Mouse (Mus musculus): Measurements from ENCODE around the gene Tmem117.

The Tmem117 gene

GRCm38 (mm10) chr15:94957202-94957601 is 328.2 kb downstream of the Tmem117 start:
- TF ChIP-seq GATA4 (IDR thresholded peaks at IDR 0.05; ENCODE audit: insufficient replicate concordance, low read length), result no peak

DNA sequence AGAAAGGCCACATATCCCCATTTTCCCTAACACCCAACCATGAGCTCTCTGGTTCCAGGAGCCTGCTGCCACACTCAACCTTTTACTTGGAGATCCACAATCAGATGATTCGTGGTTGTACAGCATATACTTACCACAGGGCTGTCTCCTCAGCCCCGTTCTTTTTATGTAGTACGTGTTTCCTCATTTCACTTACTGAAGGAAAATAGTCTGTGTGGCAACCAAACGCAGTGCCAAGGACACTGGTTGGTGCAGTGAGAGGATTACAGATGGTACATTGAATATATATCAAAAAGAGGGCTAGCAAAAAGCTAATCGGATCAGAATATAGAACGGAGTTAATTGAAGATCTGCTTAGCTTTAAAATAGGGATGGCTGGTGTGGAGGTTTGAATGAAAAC is 338.0 kb downstream of the Tmem117 start:
- no peak for TF ChIP-seq GATA4 (IDR thresholded peaks at IDR 0.05; ENCODE audit: insufficient replicate concordance, low read length)

- TF ChIP-seq GATA4 (IDR thresholded peaks at IDR 0.05; ENCODE audit: insufficient replicate concordance, low read length), result no peak
Observed at GRCm38 (mm10) chr15:94968403-94969180, 339.6 kb downstream of the Tmem117 start.

DNA sequence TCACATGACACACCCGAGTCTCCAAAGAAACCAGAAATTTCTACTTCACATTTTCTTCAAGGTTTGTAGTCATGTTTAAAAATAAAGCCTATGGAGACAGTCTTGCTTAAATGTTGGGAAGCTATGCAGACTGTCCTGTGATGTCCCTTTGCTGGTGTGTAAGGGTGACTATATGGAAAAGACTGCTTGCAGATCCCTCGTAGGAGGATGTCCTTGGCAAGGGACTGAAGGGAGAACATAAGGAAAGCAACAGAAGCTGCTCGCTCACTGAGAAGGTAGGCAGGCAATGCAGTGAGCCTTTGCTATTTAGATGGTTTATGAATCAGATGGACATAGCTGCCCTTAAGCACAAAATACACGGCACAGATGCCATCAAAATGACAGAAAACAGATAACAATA is 352.8 kb downstream of the Tmem117 start:
- no peak for TF ChIP-seq GATA4 (IDR thresholded peaks at IDR 0.05; ENCODE audit: insufficient replicate concordance, low read length)

DNA sequence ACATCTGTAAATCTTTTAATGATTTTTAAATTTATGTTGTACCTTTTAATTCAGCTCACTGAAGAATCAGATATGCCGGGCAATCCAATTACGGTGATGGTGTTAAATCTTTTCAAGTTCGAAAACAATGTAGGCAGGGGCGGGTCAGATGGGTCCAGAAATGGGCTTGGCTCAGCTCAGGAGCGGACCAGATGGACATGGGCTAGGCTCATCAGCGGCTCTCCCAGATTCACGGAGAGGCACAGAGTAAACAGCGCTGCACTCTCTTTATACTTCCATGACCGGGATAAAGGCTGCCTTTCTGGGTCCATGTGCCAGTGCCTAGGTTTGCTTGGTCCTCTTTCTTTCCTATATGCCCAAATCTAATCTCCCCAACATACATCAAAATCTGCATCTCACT is 366.3 kb downstream of the Tmem117 start:
- TF ChIP-seq GATA4 (IDR thresholded peaks at IDR 0.05; ENCODE audit: insufficient replicate concordance, low read length), result no peak

DNA sequence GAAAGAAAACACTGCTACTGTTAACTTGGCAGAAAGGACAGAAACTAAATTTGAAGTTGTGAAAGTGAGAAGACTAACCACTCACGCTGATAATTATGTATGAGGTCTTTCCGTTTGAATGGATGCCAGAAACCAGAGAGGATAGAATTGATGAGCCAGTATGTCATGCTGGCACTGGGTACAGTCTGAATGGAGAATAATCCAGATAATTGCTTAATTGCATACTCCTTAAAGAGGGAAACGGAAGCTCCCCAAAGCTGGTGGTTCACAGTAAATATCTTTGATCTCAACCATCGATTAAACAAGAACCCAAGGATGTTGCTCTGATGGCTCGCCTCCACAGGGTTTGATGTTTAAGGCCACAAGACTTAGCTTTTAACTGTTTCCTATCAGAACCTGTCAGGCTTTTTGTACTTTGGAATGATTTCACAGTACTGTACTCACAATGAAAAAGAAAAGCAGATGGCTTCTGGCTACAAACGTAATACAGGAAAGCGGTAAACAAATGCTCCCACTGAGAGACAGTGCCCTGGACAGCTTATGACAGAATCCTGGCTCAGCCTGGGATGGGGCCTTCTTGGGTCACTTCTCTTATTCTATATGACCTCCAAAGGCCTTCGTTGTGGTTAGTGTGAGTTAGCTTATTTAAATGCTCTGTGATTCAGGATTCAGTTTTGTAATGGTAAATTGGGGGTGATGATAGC is 376.2 kb downstream of the Tmem117 start:
- TF ChIP-seq GATA4 (IDR thresholded peaks at IDR 0.05; ENCODE audit: insufficient replicate concordance, low read length), result no peak

GRCm38 (mm10) chr15:95022251-95022650 is 393.2 kb downstream of the Tmem117 start:
- TF ChIP-seq GATA4 (IDR thresholded peaks at IDR 0.05; ENCODE audit: insufficient replicate concordance, low read length), result no peak

- no peak for TF ChIP-seq GATA4 (IDR thresholded peaks at IDR 0.05; ENCODE audit: insufficient replicate concordance, low read length)
Observed at GRCm38 (mm10) chr15:95024401-95024800, 395.4 kb downstream of the Tmem117 start.

- TF ChIP-seq GATA4 (IDR thresholded peaks at IDR 0.05; ENCODE audit: insufficient replicate concordance, low read length), result no peak
Observed at GRCm38 (mm10) chr15:95028862-95029486, 399.9 kb downstream of the Tmem117 start.

- no peak for TF ChIP-seq GATA4 (IDR thresholded peaks at IDR 0.05; ENCODE audit: insufficient replicate concordance, low read length)
Observed at GRCm38 (mm10) chr15:95029487-95029875, 400.4 kb downstream of the Tmem117 start.

DNA sequence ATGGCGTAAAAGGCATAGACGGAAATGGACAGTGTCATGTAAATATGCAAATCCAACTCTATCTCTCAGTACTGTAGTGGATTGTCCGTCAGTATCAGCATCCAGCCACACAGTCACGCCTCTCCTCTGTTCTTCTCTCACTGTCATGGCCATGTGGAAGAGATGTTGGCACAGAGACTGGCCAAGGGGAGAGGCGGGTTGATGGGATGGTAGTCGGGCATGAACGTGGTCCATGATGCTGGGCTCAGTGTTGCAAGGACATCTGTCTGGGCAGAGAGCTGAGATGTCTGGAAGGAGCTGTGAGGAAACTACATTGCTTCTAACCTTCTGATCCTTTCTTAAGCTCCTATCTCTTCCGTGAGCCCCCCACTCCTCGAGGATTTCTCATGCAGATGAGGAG is 413.4 kb downstream of the Tmem117 start:
- TF ChIP-seq GATA4 (IDR thresholded peaks at IDR 0.05; ENCODE audit: insufficient replicate concordance, low read length), result no peak

DNA sequence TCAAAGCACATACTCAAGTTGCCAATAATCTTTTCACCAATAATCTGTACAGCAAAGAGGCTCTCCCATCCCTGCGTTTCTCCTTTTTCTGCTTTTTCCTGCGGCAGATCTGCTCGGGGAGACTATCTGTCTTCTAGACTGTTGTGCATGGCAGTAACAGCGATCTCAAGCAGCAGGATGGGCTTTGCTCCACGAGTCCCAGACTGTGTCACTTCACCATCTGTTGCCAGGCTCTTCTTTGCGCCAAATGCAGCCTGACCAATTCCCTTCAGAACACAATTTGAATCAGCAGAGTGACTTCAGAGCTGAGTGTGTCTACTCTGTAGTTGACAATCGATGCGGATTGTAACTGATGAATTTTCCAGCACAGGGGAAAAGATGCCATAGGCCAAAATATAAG is 415.0 kb downstream of the Tmem117 start:
- TF ChIP-seq GATA4 (IDR thresholded peaks at IDR 0.05; ENCODE audit: insufficient replicate concordance, low read length), result no peak

DNA sequence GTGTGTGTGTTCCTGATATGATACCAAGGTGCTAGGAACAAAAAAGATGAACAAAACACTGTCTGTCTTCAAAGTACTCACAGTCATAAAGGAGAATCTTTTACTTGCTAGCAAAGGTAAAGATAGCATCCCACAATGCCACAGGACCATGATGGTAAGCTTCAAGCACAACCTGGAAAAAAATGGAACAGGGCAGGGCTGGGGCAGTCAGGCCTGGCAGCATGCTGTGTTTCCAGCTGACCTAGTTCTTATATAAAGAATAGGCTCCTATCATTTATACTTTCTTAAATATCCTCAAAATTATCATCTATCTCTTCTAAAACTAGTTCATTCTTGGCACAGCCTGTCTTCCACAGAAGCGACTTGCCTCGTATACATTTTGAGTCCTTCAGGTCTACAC is 418.5 kb downstream of the Tmem117 start:
- TF ChIP-seq GATA4 (IDR thresholded peaks at IDR 0.05; ENCODE audit: insufficient replicate concordance, low read length), result no peak

DNA sequence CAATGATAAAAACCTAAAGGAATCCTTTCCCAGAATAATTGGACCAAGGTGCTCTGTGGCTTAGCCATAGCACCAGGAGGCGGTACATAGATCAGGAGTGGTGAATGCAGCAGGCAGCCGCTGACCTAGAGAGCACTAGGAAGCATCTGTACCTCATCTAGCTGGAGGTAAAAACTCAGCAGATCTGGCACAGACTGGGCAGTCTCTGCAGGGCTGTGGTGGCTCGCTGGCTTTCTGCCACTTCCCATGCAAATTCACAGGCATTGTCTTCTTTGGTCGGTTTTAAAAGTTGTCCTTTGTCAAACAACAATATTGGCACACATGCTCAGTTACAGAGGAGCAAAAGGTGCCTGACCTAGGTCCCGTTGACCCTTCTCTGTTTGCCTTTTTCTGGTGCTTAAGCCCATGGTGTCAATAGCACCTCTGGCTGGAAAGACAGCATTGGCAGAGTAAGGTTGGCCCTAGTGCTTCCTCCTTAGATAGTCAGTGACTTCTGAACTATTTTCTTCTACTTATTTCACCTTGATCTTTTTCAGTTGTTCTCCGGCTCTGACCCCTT is 420.2 kb downstream of the Tmem117 start:
- no peak for TF ChIP-seq GATA4 (IDR thresholded peaks at IDR 0.05; ENCODE audit: insufficient replicate concordance, low read length)

- no peak for TF ChIP-seq GATA4 (IDR thresholded peaks at IDR 0.05; ENCODE audit: insufficient replicate concordance, low read length)
Observed at GRCm38 (mm10) chr15:95055081-95055650, 426.1 kb downstream of the Tmem117 start.
